Mouse (Mus musculus) stomach, embryonic 16.5 days (tissue): ENCODE measurements at regions not wholly inside any gene's neighbourhood (a gene's known extent, or its start where the extent isn't known, plus 50 kb on each side); places are given as distances from the start of the nearest gene placed in this dataset.
A peak's percentile ranks its signal among the peaks of the same experiment; 100 is the strongest.

Experiments used
- ATAC-seq: fragments of 200-750 bp; cut with Nextera tagmentation; 2 replicates; pipeline ENCODE4 v1.8.0; 2017; ENCODE audit warnings: moderate number of reproducible peaks, moderate TSS enrichment; ENCODE audit not compliant: insufficient read depth, low FRiP score
- H3K27ac ChIP-seq: fragments of 300-500 bp; sonication (generic); 2 replicates; pipeline ENCODE4 v1.5.1; 2014; ENCODE audit warnings: low read length
- H3K27me3 ChIP-seq: fragments of 300-500 bp; sonication (generic); 2 replicates; pipeline ENCODE4 v1.6.1; 2014; ENCODE audit warnings: low read length, control low read depth, mixed read lengths; ENCODE audit not compliant: control insufficient read depth, insufficient read depth
- H3K36me3 ChIP-seq: fragments of 300-500 bp; sonication (generic); 2 replicates; pipeline ENCODE4 v1.6.1; 2014; ENCODE audit warnings: low read length; ENCODE audit not compliant: control insufficient read depth, insufficient read depth
- H3K4me1 ChIP-seq: fragments of 300-500 bp; sonication (generic); 2 replicates; pipeline ENCODE4 v1.6.1; 2014; ENCODE audit warnings: low read length, control low read depth, mixed read lengths; ENCODE audit not compliant: control insufficient read depth, insufficient read depth
- H3K4me2 ChIP-seq: fragments of 300-500 bp; sonication (generic); 2 replicates; pipeline ENCODE4 v1.6.1; 2014; ENCODE audit warnings: low read depth, low read length, mixed read lengths
- H3K4me3 ChIP-seq: fragments of 300-500 bp; sonication (generic); replicated peaks from 2 replicates; pipeline ENCODE4 v1.5.1; 2014; ENCODE audit warnings: mild to moderate bottlenecking, low read length
- H3K9ac ChIP-seq: fragments of 300-500 bp; sonication (generic); 2 replicates; pipeline ENCODE4 v1.6.1; 2014; ENCODE audit warnings: low read length
- H3K9me3 ChIP-seq: fragments of 300-500 bp; sonication (generic); replicated peaks from 2 replicates; pipeline ENCODE4 v1.6.1; 2016; ENCODE audit warnings: low read length, control low read depth; ENCODE audit not compliant: control insufficient read depth
- WGBS: fragments of 180-500 bp; shearing (Covaris S2); extraction: QIAGEN DNeasy Blood & Tissue Kit; methylation state at CpG from one replicate; pipeline ENCODE4 v1.1.7; 2014; 5-methylcytosine and 5-hydroxymethylcytosine counted together

GRCm38 (mm10) chr13:52013182-52013581 is 166.7 kb downstream of the Gadd45g start:
- no peak overlapping the region for H3K4me3 ChIP-seq
- no peak overlapping the region for H3K4me2 ChIP-seq
- no peaks in the 10 kb centered on the region for H3K9me3 ChIP-seq
- ATAC-seq = peak; percentile 67
- H3K36me3 ChIP-seq = no peaks in the 10 kb centered on the region
- WGBS = 63% methylated on average over 1 of the region's 1 CpGs
- H3K27ac ChIP-seq = no peak overlapping the region
- no peak overlapping the region for H3K9ac ChIP-seq
- H3K4me1 ChIP-seq = peaks cover 13% of the 10 kb centered on the region
- no peaks in the 10 kb centered on the region for H3K27me3 ChIP-seq

DNA sequence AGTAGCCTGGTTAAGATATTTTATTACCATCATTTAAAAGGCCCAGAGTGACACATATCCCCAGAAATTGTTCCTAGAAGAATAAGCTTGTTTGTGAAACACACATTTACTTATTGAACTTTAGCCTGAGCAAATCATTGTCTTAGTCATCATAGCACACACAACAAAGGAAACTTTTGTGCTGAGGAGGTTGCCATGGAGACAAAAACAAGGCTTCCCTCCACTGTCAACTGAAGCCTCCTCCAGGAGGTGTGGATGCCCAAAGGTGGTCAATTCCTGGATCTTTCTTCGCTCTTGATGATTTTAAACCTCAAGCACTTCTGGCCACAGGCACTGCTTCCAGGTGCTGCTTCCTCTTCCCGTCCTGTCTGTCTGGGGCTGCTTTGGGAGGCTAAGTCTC is 167.3 kb downstream of the Gadd45g start:
- no peaks in the 10 kb centered on the region for H3K36me3 ChIP-seq
- no peak overlapping the region for H3K27ac ChIP-seq
- no peak for ATAC-seq

DNA sequence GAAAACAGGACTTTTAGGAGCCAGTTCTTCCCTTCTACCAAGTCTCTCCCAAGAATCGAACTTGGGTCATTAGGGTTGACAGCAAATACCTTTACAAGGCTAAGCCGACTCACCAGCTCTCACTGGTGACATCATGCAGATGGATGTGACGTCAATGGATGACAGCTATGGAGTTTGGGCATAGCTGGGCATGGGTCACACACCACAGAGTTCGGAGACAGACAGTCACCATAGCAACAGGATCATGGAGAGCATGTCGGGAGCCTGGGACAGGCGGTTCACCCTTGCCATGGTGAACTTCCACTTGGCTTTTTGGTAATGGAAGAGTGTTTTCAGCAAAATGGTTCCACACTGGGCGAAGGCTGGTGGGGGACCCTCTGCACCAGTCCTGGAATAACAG is 168.1 kb downstream of the Gadd45g start:
- no peak for ATAC-seq
- H3K27ac ChIP-seq = peak overlapping the region; percentile 33; the same call in 1 of the 2 replicates
- H3K9me3 ChIP-seq = no peaks in the 10 kb centered on the region
- H3K4me2 ChIP-seq = no peak overlapping the region
- no peaks in the 10 kb centered on the region for H3K36me3 ChIP-seq
- H3K27me3 ChIP-seq = no peaks in the 10 kb centered on the region
- 70% methylated on average over 7 of the region's 7 CpGs for WGBS
- no peak overlapping the region for H3K9ac ChIP-seq
- H3K4me3 ChIP-seq = no peak overlapping the region
- peaks cover 13% of the 10 kb centered on the region for H3K4me1 ChIP-seq

More for the DNA sequence above, 167.3 kb downstream of the Gadd45g start:
- Histone ChIP-seq H3K4me3 (no peak overlapping the region), H3K9ac (no peak overlapping the region), H3K4me1 (peaks cover 13% of the 10 kb centered on the region), H3K9me3 (no peaks in the 10 kb centered on the region), H3K27me3 (no peaks in the 10 kb centered on the region), H3K4me2 (no peak overlapping the region)
- WGBS = 66% methylated on average over 2 of the region's 2 CpGs

DNA sequence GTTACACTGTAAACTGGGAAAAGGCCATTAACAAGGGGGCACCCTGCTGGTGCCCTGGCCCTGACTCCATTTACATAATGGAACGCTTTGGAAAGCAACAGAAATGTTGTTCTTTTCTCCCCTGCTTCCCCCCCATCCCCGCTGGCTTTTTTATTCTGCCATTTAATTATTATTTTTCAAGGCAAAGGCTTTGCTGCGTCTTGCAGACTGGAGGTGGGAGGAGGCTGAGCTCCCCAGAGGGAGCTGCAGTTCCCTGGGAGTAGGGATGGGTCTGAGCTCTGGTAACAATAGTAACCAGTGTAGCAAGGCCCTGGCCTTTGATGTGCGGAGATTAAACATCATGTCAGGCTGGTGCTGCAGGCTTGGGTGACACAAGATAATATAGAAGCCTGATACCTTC is 168.6 kb downstream of the Gadd45g start:
- H3K27ac ChIP-seq = peak overlapping the region; percentile 33; the same call in 1 of the 2 replicates
- H3K4me2 ChIP-seq = no peak overlapping the region
- no peaks in the 10 kb centered on the region for H3K27me3 ChIP-seq
- no peaks in the 10 kb centered on the region for H3K9me3 ChIP-seq
- no peak for ATAC-seq
- 38% methylated on average over 4 of the region's 4 CpGs for WGBS
- H3K9ac ChIP-seq = no peak overlapping the region
- peaks cover 13% of the 10 kb centered on the region for H3K4me1 ChIP-seq
- H3K36me3 ChIP-seq = no peaks in the 10 kb centered on the region
- no peak overlapping the region for H3K4me3 ChIP-seq

DNA sequence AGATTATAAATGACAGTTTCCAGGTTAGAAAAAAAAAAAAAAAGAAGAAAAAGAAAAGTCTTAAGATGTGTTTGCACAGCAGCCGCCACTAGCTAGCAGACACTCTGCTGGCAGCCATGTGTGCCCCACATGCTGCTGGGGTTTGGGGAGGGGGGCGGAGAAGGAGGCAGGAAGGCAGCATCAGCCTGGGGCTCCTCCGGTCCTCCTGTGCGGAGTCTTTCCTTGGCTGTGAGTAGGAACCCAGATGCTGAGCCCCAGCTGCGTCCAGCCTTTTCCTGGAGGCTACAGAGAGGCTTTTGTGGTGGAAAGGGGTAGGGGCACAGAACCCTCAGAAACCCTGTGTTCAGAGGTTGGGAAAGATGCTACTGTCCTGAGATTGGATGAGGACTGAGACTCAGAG is 169.0 kb downstream of the Gadd45g start:
- H3K4me2 ChIP-seq = no peak overlapping the region
- ATAC-seq = no peak
- H3K9ac ChIP-seq = no peak overlapping the region
- no peaks in the 10 kb centered on the region for H3K27me3 ChIP-seq
- peak overlapping the region; percentile 68 for H3K27ac ChIP-seq
- peaks cover 13% of the 10 kb centered on the region for H3K4me1 ChIP-seq
- H3K36me3 ChIP-seq = no peaks in the 10 kb centered on the region
- WGBS = 32% methylated on average over 5 of the region's 5 CpGs
- H3K4me3 ChIP-seq = no peak overlapping the region
- no peaks in the 10 kb centered on the region for H3K9me3 ChIP-seq

DNA sequence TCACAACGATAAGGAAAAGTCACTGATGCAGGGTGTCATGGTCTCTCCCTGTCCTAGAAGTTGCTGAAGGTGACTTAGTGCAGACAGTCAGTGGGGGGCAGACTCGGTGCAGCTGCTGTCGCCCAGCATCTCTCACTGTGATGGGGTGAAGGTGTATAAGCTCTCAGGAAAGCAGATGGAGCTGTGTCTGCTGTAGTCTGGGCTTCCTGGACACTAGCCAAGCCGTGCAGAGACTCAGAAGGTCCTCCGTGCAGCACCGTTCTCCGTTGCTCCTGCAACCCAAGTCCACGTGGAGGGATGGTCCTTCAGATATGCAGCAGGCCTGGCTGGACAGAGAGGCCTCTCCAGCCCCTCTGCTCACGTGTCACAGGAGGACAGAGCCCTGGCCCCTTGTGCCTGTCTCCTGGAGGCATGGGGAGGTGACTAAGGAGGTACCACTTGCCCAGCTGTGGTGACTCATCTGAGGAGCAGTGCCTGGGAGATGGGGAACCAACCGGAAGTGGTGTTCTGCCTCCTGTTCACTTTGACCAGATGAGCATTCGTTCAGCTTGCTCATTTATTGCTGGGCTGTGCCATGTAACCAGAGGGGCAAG is 171.2 kb downstream of the Gadd45g start:
- WGBS = 63% methylated on average over 11 of the region's 11 CpGs
- Histone ChIP-seq H3K4me2 (no peak overlapping the region), H3K27ac (no peak overlapping the region), H3K4me3 (no peak overlapping the region), H3K27me3 (no peaks in the 10 kb centered on the region), H3K9ac (no peak overlapping the region), H3K4me1 (peaks cover 13% of the 10 kb centered on the region), H3K36me3 (no peaks in the 10 kb centered on the region), H3K9me3 (no peaks in the 10 kb centered on the region)
- no peak for ATAC-seq

GRCm38 (mm10) chr13:52019647-52020046 is 173.2 kb downstream of the Gadd45g start:
- Histone ChIP-seq H3K9ac (no peak overlapping the region), H3K9me3 (no peaks in the 10 kb centered on the region), H3K27me3 (no peaks in the 10 kb centered on the region), H3K27ac (no peak overlapping the region), H3K4me1 (peaks cover 18% of the 10 kb centered on the region), H3K36me3 (no peaks in the 10 kb centered on the region), H3K4me2 (no peak overlapping the region), H3K4me3 (no peak overlapping the region)
- WGBS = 90% methylated on average over 8 of the region's 8 CpGs
- no peak for ATAC-seq

- H3K27ac ChIP-seq = peak overlapping the region; percentile 3; the same call in 1 of the 2 replicates
- no peak overlapping the region for H3K4me3 ChIP-seq
- no peak for ATAC-seq
- no peak overlapping the region for H3K4me2 ChIP-seq
- H3K9ac ChIP-seq = no peak overlapping the region
- H3K27me3 ChIP-seq = no peaks in the 10 kb centered on the region
- peaks cover 19% of the 10 kb centered on the region for H3K4me1 ChIP-seq
- no peaks in the 10 kb centered on the region for H3K36me3 ChIP-seq
- 47% methylated on average over 11 of the region's 11 CpGs for WGBS
- no peaks in the 10 kb centered on the region for H3K9me3 ChIP-seq
These were observed 174.7 kb downstream of the Gadd45g start for GRCm38 (mm10) chr13:52021150-52021549.

DNA sequence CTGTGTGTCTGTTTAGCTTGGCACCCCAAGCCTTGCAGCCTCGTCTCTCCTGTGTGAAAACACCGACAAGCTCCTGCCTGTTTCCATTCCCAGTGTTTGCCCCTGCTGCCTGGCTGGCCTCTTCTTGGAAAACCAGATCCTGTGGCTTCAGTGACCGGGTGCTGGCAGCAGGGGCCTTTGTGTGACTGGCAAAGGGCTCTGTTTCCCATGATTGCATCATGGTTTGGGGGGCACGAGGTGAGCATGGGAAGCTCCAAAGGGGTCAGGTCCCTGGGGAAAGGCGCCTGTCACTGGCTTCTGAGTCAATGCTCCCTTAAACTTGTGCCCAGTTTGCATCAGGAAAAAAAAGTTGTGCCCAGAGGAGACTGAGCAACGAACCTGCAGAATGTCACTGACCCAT is 175.3 kb downstream of the Gadd45g start:
- ATAC-seq = no peak
- Histone ChIP-seq H3K27ac (peak overlapping the region; percentile 58; the same call in 1 of the 2 replicates), H3K36me3 (no peaks in the 10 kb centered on the region), H3K4me3 (no peak overlapping the region), H3K9ac (no peak overlapping the region), H3K27me3 (no peaks in the 10 kb centered on the region), H3K4me2 (no peak overlapping the region), H3K9me3 (no peaks in the 10 kb centered on the region), H3K4me1 (peaks cover 19% of the 10 kb centered on the region)
- 57% methylated on average over 6 of the region's 6 CpGs for WGBS
